Mouse (Mus musculus) spleen, embryonic (tissue): Measurements from ENCODE around the gene Cux2.

Experiments used
- CTCF ChIA-PET: fragments of 350-600 bp; sonication (Branson Sonifier 250); formaldehyde crosslinking; loops from one replicate; lab custom pipeline; 2022; lab: Charles Lee

The Cux2 gene

DNA sequence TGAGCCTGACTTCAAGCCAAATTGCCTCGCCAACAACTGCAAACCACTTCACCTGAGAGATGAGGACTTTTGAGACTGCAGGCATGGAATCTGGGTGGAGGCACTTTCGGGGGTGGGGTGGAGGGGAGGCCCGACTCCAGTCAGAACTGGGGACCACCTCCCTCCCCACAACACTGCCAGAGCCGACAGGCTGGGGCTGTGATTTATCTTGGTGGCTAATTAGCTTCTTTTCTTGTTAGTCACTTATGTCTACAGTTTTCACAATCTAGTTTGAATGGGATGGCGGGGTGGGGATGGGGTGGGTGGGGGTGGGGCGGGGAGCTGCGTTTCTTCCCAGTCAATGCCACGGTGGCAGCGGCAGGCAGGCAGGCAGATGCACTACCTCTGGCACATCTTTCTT lies 125.5 kb downstream of the Cux2 start:
- CTCF ChIA-PET: no interaction called here

DNA sequence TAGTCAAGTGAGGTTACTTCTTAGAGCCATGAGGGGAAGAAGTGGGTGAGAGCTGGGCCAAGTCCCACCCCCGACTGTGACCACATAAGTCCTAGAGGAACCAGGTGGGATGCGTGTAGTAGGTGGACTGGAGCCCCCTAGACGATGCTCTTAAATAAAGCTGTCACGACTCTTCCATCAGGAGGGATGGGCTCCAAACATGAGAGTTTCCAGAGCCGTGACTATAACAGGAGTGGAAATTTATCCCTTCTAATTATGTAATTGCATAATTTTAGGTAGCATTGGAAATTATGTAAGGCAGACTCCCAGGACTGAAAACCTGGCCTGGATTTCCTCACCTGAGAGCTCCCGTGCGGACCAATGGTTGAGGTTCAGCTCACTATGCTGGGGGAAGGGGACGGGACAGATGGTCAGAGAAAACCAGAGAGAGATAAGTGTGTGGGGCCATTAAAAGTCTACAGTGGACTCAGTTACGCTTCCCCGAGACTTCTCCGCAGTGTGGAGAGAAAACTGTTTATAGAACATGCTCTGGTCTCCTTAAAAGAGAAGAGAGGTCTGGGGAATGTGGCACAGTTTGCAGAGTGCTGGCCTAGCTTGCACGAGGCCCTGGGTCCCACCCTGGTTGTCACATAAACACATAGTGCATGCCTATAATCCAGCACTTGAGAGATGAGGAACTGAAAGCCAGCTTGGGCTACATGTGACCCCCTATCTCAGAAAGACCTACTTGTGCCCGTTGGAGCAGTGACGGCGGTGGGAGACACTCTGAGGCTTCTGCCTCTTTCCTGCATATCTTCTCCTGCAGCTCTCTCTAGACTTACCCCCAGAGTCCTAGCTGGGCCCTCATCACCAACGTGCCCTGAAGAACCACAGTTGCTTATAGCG lies 126.7 kb downstream of the Cux2 start:
- CTCF ChIA-PET: no interaction called here

DNA sequence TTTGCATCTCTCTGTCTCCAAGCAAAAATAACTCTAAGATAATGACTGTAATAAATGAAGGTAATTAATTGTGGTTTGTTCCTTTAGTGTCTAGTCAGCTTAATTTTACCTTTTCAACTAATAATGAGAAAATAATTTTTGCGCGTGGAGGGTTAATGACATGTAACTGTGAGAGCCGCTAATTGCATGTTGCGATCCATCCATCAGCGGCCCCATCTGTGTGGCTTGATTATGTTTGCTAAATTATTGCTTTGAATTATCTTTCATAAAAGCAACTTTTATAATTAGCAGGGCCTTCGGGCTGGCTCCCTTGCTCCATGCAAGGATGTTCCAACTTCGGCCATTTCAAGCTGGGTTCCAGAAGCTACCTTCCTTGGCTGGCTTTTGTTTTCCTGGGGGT lies 130.7 kb downstream of the Cux2 start:
- CTCF ChIA-PET: no interaction called here

DNA sequence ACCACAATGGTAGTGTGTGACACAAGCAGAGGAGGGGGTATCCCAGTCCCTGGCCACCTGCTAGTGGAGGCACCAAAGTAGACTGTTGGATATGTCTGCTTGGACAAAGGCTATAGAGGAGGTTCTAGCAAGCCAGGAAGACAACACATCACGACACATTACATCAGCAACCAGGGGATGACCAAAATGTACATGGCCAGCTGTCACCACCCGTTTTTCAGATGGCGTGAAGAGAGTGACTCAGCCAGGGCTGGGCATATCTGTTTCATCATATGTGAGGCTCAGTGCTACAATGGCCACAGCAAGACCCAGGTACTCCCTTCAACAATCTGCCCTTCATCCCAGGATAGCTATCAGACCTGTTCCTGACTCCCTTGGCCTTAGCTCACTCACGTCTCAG lies 133.1 kb downstream of the Cux2 start:
- CTCF ChIA-PET: no interaction called here

DNA sequence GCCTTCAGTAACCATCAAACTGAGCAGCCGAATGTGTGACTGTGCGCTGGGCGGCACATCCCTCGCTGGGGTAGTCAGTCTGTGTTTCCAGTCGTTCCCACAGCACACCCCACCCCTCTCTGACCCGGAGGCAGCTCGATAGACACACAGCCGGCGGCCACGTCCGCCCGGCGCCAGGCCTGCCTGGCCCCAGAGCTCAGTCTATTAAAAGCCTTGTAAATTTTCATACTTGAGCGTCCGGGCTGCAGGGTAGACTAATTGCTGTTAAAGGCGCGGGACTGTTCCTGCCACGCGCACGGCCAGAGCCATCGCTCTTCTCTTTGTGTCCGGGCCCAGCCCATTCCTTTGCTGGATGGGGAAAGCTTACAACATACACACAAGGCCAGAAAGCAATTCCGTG lies 135.9 kb downstream of the Cux2 start:
- CTCF ChIA-PET: no interaction called here

DNA sequence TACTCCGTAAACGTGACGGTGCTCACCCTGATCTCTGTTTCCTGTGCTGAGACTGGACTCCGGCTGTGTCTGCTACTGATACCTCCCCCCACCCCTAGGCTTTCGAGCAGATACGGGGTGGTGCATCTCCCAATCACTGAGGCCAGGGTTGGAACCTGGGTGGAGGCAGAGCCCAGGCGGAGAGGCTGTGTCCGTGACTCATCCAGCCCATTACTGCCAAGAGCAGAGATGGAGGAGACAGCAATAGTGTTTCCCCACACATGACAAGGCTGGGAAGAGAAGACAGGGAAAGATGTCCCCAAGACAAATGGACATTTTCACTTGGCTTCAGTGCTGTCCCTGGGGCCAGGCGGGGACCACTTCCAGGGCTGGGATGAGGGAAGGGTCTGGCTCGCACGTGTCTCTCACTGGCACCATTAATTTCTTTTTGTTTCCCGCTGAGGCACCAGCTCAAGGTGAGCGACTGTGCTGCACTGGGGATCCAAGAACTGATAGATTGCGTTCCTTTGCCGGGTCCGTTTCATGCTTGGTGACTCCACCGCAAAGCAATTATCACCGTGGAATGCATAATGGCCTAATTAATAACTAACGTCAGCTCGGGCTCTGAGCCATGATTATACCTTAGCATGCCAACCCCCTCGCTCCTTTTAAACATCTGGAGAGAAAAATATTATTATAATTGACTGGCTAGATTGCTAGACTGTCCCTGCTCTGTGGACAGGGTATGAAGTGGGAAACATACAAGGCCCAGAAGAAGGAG lies 140.5 kb downstream of the Cux2 start:
- CTCF ChIA-PET: no interaction called here

DNA sequence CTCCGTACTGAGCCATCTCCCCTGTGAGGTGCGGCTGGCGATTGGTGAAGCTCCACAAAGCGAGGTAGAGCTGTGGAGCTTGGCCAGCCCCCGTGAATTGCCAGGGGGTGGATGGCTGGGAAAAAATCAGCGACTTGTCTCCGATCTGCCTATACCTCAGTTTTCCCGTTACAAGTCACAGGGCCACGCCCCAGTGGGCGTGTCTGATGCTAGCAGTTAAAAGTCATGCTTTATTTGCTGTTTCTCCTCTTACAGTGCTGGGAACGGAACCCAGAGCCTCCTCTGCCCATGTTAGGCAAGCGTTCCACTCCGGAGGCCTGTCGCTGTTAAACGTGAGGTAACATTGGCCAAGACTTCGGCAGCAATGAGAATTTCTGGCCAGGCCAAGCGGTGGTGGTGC lies 144.2 kb downstream of the Cux2 start:
- CTCF ChIA-PET: interaction anchor here (0.7 kb wide), 1 partner anchor 37 kb away, joined by 4 read pairs; no protein-coding TSS in a partner anchor

DNA sequence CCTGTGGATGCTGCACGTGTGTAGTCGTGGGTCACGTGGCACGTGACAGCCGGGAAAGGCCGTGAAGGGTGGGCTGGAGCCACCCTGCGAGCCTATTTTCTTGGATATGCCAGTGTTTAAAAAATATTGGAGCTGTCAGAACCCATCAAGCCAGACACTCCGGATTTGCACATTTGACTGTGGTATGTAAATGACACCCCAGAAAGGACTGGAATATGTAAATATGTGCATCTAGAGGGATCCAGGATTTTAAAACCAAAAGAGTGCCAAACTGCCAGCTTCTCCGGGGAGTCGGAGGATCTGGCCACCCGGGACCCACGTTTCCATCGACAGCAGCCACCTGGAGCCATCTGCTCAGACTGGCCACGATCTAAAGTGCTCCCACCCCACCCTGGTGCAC lies 145.1 kb downstream of the Cux2 start:
- CTCF ChIA-PET: no interaction called here

DNA sequence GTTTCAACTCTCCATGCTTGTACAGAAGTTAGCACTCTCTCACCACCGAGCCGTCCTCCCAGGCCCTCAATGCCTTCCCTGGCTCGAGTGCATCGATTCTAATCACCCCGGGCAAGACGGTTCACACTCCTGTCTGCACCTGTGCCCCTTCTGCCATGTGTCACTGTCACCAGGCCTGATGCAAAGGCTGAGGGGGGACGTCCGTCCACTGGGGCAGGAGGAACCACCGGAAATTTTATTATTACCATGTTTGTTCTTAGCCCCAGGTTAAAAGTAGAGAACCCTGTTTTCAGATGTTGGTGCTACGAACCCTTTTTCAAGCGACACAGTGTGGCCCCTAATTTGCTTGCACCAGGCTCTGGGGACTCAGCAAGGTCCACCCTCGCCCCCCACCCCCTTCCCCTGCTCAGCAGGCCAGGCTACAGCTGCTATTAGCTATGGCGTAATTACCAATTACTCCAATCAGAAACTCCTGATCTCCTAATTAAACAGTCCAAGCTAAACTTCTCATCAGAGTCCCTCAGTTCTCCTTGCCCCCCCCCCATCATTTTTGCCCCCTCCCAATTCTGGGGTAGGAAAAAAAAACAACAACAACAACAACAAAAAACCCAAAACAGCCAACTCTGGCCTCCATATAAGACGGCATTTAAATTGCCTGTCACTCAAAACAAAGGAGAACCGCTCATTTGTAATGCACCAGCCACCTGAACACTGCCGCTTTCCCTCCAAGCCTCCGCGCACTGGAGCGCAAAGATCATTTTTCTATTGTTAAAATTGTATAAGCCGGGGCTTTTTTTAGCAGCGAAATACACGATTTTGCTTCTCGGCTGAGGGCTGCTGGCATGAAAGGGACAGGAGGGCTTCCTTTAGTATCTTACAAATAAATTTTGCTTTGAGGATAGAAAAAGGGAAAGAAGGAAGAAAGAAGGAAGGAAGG lies 146.8 kb downstream of the Cux2 start:
- CTCF ChIA-PET: no interaction called here

DNA sequence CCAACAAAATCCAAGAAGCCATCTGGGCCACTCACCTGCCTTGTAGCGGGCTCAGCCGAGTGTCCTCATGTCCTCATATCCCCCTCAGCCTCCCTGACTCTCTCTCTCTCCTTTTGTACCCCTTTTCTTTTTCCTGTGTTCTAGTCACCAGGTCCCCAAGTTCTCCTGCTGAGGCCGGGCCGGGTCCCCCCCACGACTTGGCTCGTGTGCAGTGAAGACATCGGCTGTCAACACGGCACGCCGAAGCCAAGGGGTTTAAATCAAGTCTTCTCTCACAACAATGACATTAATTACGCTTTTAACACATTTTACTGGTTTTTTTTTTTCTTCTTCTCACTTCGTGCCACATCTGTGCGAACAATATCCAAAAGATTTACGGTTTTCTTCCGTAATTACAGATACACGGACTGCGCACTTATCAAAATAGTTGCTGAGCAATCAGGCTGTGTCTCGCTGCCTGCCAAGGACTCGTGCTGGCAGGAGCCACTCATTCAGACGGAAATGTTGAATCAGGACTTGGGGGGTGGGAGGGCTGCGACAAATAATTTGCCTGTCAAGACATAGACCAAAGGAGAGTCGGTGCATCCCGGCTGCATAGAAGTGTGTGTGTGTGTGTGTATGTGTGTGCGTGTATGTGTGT lies 154.7 kb downstream of the Cux2 start:
- CTCF ChIA-PET: no interaction called here

DNA sequence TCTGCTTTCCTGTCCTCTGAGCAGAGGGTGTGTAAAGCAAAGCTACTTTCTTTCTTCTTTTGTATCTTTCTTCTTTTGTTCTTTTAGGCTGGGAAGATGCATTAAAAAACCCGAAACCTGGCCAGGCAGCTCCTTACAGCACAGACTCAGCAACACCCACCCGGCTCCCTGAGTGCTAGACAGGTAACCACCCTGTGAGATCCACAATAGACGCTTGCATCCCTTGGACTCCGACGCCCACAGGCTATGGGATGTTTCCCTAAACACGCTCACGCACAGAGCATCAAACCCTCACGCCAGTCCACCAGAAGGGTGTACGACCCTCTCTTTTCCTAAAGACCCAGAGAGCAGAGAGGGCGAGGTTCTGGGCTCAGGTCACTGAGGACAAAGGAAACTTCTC lies 155.3 kb downstream of the Cux2 start:
- CTCF ChIA-PET: no interaction called here

DNA sequence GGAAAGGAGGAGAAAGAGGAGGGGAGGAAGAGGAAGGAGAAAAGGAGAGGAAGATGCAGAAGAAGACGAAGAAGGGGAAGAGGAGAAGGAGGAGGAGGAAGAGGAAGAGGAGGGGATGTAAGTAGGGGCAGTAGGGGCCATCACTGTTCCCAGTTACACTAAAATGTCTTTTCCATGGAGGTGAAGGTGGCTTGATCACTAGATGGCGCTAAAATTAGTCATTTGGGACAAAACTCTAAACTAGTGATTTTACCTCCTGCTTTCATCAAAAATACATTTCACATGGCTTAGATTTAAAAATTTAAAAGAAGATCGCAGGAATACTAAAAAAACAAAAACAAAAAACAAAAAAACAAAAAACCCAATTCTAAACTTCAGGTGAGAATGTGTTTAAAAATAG lies 156.3 kb downstream of the Cux2 start:
- CTCF ChIA-PET: no interaction called here

DNA sequence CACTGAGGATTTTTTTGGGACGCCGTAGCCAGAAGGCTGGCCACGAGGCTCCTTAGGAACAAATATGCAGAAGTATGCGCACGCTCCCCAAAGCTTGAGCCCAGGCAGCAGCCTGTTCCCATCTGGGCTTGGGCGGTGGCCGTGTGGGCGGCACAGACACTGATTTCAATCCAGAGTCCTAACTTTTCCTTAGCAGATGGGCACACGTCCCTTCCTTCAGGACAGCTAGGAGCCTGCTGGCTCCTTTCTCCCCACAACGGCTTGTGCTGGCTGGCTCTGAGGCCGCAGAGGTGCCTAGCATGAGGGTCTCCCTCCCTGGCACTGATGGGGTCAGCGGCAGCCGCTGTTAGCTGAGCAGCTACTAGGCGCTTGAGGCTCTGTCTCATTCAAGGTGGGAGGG lies 157.6 kb downstream of the Cux2 start:
- CTCF ChIA-PET: interaction anchor here (0.6 kb wide), 1 partner anchor 139 kb away, joined by 3 read pairs; no protein-coding TSS in a partner anchor

DNA sequence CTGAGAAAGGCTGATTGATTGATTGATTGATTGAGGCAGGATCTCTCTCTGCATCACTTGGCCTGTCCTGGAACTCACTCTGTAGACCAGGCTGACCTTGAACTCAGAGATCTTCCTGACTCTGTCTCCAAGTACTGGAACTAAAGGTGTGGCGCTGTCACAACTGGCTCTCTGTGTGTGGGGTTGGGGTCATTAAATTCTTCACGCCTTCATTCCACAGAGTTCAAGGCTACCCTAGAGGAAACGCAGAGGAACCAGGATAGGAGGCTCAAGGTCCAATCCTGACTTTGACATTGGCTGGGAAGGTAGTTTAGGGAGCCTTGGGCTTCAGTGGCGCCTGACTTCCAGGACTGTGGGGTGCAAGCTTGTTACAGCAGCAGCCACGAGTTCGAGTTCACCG lies 159.0 kb downstream of the Cux2 start:
- CTCF ChIA-PET: no interaction called here

DNA sequence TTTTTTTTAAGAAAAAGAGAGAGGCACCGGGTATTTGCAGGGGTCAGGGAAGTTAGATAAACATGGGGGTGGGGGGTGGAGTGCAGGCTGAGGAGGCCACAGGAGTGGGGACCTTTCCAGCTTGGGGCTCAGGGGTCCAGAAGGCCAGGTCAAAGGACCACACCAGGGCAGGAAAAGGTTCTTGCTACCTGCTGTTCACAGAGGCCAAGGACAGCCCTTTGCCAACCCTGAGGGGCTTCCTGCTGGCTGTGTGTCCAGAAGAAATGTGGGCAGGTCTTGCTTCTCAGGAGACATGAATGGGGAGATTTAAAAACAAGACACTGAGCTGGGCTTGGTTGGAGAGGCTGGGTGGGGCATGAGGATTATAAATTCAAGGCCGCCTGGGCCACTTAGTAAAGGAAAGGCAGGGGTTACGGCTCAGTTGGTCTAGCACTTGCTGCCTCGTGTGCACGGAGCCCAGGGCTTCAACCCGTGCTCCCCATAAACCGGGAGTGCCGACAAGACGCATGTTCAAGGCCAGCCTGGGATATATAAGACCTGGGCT lies 160.0 kb downstream of the Cux2 start:
- CTCF ChIA-PET: no interaction called here

DNA sequence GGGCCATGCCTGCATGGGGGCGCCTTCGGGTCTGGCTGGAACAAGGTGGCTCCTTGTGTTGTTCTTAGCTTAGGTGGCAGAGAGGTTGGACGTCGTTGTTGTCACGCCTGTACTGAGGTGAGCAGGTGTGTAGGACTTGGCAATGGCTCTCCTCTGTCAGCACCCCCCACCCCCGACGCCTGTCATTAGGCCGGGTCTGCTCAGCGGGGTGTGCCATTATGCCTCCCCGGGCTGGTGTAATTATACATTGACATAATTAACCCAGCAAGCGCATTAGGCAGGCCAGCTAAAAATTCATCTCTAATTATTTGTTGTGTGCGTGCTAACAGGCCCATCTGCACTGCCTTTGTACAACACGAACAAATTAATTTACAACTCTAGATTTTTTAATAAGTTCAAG lies 160.5 kb downstream of the Cux2 start:
- CTCF ChIA-PET: no interaction called here

DNA sequence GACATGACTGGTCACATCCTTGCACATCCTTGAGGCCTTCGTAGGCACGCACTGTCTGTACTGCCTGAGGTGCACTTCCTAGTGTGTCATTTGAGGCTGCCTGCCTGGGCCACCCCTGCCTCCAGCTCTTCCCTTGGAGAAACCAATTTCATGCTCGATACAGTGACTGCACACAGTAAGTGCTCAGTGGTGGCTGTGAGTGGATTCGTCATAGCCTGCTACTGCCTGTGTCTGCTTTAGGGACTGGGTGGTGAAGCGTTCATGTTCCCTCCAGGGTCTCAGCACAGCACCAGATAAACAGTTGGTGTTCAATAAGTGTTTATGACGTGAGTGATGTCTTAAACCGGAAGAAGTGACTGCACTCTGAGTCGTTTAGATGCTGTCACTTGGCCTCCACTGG lies 166.5 kb downstream of the Cux2 start:
- CTCF ChIA-PET: no interaction called here

DNA sequence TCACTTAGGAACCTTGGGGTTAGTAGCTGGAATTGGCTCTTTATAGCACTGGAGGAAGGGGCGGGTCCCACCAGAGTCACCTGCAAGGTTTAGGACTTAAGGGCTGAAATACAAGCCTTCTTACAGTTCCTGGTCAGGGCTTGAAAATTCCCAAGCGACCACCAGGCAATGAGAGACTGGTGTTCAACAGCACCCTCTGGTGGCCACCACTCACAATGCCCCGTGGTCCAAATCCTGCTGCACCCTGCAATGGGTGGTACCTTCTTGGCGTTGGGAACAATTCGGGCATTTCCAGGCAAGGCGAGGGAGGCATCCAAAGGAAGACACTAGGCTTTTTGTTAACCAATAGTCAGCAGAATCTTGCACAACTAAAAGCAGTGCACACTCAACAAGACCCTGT lies 170.7 kb downstream of the Cux2 start:
- CTCF ChIA-PET: no interaction called here

DNA sequence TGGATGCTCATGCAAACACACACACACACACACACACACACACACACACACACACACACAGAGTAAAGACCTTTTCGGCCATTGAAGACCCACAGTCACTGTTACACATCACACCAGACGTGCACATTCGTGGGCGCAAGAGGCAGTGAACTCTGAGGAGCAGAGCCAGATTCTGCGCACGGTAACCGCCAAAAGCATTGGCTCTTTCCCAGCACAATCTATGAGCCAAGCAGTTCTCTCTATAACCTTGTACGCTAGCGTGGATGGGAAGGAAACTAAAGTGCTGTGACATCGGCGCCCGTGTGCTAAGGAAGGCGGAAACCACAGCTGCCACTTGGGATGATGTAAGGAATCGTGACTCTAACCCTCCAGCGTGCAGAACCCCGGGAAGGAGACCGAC lies 171.2 kb downstream of the Cux2 start:
- CTCF ChIA-PET: interaction anchor here (0.7 to 1.3 kb wide), 3 partner anchors 54 to 94 kb away, joined by 4 to 7 read pairs (median 4); no protein-coding TSS in a partner anchor

DNA sequence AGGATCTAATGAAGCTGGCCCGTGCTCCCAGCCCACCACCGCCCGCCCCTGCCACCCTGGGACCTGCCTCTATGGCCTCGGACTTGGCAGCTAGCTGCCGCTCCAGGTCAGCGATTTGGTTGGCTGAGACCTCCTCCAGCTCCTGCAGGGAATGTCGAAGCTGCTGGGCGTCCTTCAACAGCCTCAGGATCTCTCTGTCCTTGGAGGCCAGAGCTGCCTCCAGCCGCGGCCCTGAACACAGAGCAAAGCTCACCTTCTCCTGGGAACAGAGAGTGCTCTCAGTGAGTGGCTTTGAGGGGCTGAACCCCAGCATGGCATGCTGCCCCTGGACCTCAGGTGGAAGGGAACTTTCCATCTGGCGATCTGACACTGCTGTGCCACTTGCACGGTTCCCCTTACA lies 173.0 kb downstream of the Cux2 start:
- CTCF ChIA-PET: interaction anchor here (1.2 kb wide), 1 partner anchor 62 kb away, joined by 3 read pairs; no protein-coding TSS in a partner anchor

DNA sequence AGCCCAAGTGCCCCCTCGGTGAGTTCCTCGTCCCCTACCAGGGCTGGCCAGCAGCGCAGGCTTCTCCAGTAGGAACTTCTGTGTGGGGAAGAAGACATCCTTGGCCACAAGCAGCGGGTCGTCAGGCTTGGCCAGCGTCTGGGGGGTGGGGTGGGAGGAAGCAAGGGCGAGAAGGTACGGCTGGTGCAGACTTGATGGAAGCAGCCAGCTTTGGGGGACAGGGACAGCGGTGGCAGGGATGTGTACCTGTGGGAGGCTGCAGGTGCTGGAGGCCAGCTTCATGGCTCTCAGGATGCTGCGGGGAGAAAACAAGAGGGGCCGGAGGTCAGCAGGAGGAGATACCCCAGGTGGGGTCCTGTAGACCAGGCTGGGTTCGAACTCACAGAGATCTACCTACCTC lies 174.9 kb downstream of the Cux2 start:
- CTCF ChIA-PET: no interaction called here
